Mouse (Mus musculus): ENCODE data around the gene Calcoco1.

DNA sequence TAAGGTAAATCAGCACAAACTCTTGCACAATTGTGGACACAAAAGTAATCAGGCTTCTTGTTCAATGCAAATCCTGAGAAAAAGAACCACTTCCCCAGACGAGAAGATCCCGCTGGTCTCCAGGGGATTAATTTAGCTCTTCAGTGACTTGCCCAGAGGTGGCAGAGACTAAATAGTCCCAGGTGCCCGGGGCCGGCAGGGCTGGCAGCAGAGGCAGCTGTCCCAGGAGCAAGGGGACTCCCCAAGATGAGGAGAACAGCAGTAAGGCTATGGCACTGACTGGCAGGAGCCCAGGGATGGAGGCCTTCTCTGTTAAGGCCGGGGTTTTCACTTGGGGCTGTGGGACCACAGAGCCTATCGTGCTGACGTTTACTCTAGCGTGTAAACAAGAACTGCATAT, 58.2 kb downstream of the Calcoco1 start:
- TF ChIP-seq CTCF (IDR thresholded peaks at IDR 0.05; ENCODE audit: low read depth): no peak
- no peak for TF ChIP-seq EP300 (IDR thresholded peaks at IDR 0.05; ENCODE audit: low read depth)

All from heart, postnatal 0 days (tissue).